Mouse (Mus musculus): ENCODE data around the gene Eml1. TPM values are rescaled to one million over a fixed set of nuclear protein-coding genes. Genes with fewer than 3 reads are reported as not detected.

Eml1 gene
- polyA plus RNA-seq, 1 experiment from 2014 or later: not detected

DNA sequence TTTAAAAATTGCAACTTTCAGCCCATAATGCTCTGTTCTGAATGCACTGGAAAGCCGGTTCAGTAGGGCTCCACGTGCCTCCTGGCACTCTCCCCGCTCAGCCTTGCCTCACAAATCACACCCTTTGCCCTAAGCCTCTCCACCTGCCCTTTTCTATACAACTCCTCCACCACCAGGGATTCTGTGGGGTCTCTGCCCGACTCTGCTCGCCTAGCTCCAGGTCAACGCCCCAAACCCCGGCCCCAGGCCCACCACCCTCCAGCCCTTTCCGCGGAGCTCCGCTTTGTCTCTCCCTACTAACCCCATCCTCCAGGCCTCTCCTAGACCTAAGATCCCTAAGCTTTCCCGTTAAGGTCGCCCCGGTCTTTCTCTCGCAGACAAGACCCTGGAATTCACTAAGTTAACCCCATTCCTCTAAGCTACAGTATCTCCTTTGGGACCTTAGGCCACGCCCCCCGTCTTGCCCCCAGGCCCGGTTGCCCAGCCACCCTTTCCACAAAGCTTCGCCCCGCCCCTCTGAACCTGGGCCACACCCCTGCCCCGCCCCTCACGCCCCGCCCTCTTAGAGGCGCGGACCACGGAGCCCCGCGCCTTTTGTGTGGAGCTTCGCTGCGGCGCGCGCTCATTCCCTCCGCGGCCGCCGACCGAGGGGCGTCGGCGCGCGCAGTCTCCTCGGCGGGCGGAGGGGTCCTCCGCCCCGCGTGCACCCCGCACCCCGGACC, 183.5 kb downstream of the Eml1 start, which contains the start of gene Evl:
Gene Evl (plus strand): TSS at position 601 of the 722 bp plus-strand sequence.
- 7% methylated on average over 31 of the region's 50 CpGs for WGBS (ENCODE audit: missing documents)
- Histone ChIP-seq H3K36me3 (ENCODE audit: inconsistent target) (no peaks in the 10 kb centered on the region), H3K4me3 (ENCODE audit: inconsistent target) (no peak within 1 kb of the TSS), H3K79me2 (ENCODE audit: inconsistent target) (no peaks in the 10 kb centered on the region), H3K27ac (no peak within 1 kb of the TSS)

DNA sequence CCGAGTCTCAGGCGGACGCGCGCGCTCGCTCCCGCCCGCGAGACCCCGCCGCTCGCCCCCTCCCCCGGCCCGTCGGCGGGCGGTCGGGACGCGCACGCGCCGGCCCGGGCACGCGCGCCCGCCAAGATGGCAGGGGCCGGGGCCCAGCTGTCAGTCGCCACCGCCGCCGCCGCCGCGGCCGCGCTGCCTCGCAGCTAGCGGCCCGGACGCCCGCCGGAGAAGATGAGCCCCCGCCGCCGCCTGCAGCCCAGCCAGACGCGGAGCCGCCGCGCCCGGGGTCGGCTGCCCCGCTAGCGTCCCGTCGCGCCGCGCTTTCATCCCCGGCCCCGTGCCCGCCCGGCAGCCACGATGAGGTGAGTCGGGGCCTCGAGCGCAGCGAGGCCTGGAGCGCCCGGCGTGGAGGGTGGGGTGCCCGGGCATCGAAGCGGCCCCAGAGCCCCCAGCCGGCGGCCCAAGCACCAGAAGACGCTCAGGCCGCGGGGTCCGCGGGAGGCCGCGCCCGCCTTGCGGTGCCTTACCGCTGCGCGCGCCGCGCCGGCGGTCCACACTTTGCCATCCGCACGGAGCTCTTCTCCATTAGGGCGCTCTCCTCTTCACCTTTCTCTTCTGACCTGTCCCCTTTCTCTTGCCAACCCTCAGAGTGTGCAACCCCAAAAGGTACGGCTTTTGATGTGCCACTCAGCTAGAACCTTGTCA, 184.3 kb downstream of the Eml1 start:
- Histone ChIP-seq H3K4me3 (ENCODE audit: inconsistent target) (no peak overlapping the region), H3K27ac (no peak overlapping the region), H3K79me2 (ENCODE audit: inconsistent target) (no peaks in the 10 kb centered on the region), H3K36me3 (ENCODE audit: inconsistent target) (no peaks in the 10 kb centered on the region)
- WGBS (ENCODE audit: missing documents): 1% methylated on average over 61 of the region's 100 CpGs

GRCm38 (mm10) chr12:108558194-108558593, 187.4 kb downstream of the Eml1 start:
- Histone ChIP-seq H3K79me2 (ENCODE audit: inconsistent target) (no peaks in the 10 kb centered on the region), H3K36me3 (ENCODE audit: inconsistent target) (no peaks in the 10 kb centered on the region), H3K27ac (no peak overlapping the region), H3K4me3 (ENCODE audit: inconsistent target) (no peak overlapping the region)

DNA sequence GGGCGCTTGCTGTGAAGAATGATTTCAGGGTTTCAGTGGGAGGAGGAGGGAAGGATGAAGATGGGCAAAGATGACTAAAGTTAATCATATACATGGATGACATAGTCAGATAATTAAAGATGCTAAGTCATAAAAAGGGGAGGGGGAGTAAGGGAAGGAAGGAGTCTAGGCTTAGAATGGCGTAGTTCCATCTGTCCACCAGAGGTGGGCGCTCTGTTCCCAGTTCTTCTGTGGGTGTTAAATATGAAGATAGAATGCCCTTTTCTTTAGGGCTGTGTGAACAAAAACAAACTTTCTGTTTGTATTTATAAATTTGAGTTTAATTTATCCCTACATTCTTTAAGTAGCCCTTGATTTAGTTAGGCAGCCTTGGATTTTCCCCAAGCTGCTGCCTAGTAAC, 192.5 kb downstream of the Eml1 start:
- no peaks in the 10 kb centered on the region for H3K79me2 ChIP-seq (ENCODE audit: inconsistent target)
- no peaks in the 10 kb centered on the region for H3K36me3 ChIP-seq (ENCODE audit: inconsistent target)
- H3K4me3 ChIP-seq (ENCODE audit: inconsistent target): no peak overlapping the region
- no peak overlapping the region for H3K27ac ChIP-seq
- 85% methylated on average over 3 of the region's 3 CpGs for WGBS (ENCODE audit: missing documents)

DNA sequence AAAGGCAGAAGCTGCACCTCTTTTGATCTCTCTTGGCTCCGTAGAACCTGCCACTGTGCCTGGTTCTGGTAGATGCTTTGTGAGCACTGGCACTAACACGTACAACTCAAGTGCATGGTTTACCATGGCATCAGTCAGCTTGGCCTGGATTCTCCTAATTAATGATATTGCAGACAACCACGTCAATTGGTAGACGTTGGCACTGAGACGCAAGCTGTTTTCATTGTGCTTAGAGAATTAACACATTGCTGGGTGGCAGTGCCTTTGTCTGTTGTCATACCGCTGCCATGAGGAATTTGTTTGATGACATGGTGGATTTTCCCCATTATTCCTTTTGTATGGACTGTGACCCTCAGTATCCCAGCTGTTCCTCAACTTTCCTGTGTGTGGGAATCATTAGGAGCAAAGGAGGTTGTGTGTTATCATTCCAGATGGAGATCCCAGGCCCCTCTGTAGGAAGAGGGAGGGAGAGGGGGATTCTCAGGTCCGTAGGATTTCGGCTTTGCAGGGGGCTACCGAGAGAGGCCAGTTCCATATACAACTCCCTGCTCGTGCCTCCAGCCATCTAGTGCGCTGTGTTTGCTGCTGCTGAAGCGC, 194.3 kb downstream of the Eml1 start:
- 91% methylated on average over 12 of the region's 12 CpGs for WGBS (ENCODE audit: missing documents)
- no peaks in the 10 kb centered on the region for H3K79me2 ChIP-seq (ENCODE audit: inconsistent target)

DNA sequence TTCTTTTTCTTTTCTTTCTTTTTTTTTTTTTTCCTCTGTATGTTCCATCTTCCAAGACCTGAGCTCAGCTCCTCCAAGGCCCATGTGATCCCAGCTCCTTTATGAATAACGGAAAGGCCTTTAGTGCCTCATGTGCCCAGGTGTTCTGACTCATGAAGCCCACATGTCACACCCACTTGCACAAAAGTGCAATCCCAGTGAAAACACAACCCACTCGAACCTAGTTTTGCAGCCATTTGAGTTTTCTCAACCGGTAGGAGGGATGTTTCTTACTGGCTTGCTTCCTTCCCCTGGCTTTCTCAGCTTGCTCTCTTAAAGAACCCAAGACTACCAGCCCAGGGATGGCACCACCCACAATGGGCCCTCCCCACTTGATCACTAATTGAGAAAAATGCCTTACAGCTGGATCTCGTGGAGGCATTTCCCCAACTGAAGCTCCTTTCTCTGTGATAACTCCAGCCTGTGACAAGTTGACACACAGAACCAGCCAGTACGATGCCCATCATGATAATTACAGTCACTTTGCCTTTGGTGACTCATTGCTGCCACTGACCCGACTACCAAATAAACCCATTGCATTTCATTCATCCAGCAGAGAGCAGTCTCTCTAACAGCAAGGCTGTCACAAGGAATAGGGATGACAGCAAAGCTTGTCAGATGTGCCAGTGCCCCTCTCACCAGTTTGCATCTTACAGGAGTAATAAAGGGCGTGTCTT, 208.6 kb downstream of the Eml1 start:
- H3K27ac ChIP-seq: no peak overlapping the region
- H3K36me3 ChIP-seq (ENCODE audit: inconsistent target): no peaks in the 10 kb centered on the region
- H3K4me3 ChIP-seq (ENCODE audit: inconsistent target): no peak overlapping the region
- H3K79me2 ChIP-seq (ENCODE audit: inconsistent target): no peaks in the 10 kb centered on the region
- 94% methylated on average over 7 of the region's 7 CpGs for WGBS (ENCODE audit: missing documents)

More for the DNA sequence above, 194.3 kb downstream of the Eml1 start:
- H3K36me3 ChIP-seq (ENCODE audit: inconsistent target): no peaks in the 10 kb centered on the region
- no peak overlapping the region for H3K27ac ChIP-seq
- no peak overlapping the region for H3K4me3 ChIP-seq (ENCODE audit: inconsistent target)

DNA sequence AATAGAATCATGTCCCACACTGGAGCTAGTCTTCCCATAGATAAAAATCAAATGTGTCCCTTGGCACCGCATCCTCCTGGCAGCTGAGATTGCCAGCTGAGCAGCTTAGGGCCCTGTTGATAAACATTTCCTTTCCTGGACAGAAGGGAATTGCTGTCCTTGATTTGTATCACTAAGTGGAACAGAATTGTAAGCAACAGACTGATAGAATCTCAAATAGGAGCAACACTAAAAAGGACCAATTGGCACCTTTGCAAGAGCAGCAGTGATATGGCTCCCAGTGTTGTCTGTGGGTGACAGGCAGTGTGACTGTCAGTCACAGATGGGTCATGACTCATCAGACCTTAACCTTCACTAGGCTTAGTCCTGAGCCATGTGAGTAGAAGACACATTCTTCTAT, 213.0 kb downstream of the Eml1 start:
- H3K36me3 ChIP-seq (ENCODE audit: inconsistent target): no peaks in the 10 kb centered on the region
- 100% methylated on average over 1 of the region's 1 CpGs for WGBS (ENCODE audit: missing documents)
- H3K27ac ChIP-seq: no peak overlapping the region
- H3K79me2 ChIP-seq (ENCODE audit: inconsistent target): no peaks in the 10 kb centered on the region
- H3K4me3 ChIP-seq (ENCODE audit: inconsistent target): no peak overlapping the region

Other genes starting within 250 kb of the Eml1 start
- gene Setd3, start 191.6 kb upstream of the Eml1 start, polyA plus RNA-seq (2018): 75.0 to 121 TPM (median 84.4 TPM) in 3 replicates
- gene Ccnk, start 191.4 kb upstream of the Eml1 start, polyA plus RNA-seq (2018): 25.3 to 59.6 TPM (median 30.0 TPM) in 3 replicates
- gene Ccdc85c, start 95.5 kb upstream of the Eml1 start, polyA plus RNA-seq (2018): 0.05 to 0.14 TPM (median 0.06 TPM) in 3 replicates
- gene Hhipl1, start 64.7 kb upstream of the Eml1 start, polyA plus RNA-seq (2018): not detected in 3 replicates
- not detected in 3 replicates for gene Cyp46a1, start 36.6 kb upstream of the Eml1 start, polyA plus RNA-seq (2018)
- gene Evl, start 183.8 kb downstream of the Eml1 start, polyA plus RNA-seq (2018): 336 to 485 TPM (median 343 TPM) in 3 replicates

Data from macrophage (primary cell).